In genomic region chr1:137136156-137136555, GRCm38 (mm10) we compare ENCODE assay signal across 13 mouse cellular contexts.
DNase-seq lines count a peak whose midpoint lies in the region.
"Had no signal": no experiment of that assay in that cellular context is flagged by ENCODE, and none has a peak within 500 bp of the region (broad histone marks: within the 10 kb centered on the region; RNA-seq: fewer than 3 reads in every experiment).

No protein-coding gene starts in this region.

- peak; percentile 7 for DNase-seq in retina, postnatal 1 day
- no peak for DNase-seq in retina, embryonic 14.5 days (ENCODE audit: low spot score)
- DNase-seq in brain, adult 2 months (ENCODE audit: low read depth, low spot score): peak; percentile 60
- peak; percentile 15 to 52 for DNase-seq in frontal cortex, adult 2 months (ENCODE audit: extremely low spot score in 1 of 2, low spot score in 1 of 2)
- DNase-seq in telencephalon, adult 2 months (ENCODE audit: low read depth, low spot score): peak; percentile 22
- no peak for DNase-seq in B cell, adult 2 months
- DNase-seq in lung, postnatal 4 days: no peak
- DNase-seq: adrenal gland, adult 2 months; cerebellum, adult 9-10 months; heart, postnatal 4 days; kidney, adult 2 months; kidney, postnatal 25 days; liver, postnatal 0 days had no signal

Comparison
In these comparisons a context has a peak if more than half of its experiments do, and no peak if none do; other contexts are left out.
1. DNase-seq: peak in retina, postnatal 1 day (single experiment), brain, adult 2 months (single experiment), frontal cortex, adult 2 months (2 of 2) and telencephalon, adult 2 months (single experiment); none in retina, embryonic 14.5 days (single experiment), B cell, adult 2 months (0 of 2) and lung, postnatal 4 days (0 of 2).